Mouse (Mus musculus): ENCODE results near the gene Gm20888.
"Not testable (repeated sequence)": the region's sequence is repeated elsewhere in the genome, so short reads cannot be mapped to it uniquely, and the experiment has no call there.

Gm20888 gene

DNA sequence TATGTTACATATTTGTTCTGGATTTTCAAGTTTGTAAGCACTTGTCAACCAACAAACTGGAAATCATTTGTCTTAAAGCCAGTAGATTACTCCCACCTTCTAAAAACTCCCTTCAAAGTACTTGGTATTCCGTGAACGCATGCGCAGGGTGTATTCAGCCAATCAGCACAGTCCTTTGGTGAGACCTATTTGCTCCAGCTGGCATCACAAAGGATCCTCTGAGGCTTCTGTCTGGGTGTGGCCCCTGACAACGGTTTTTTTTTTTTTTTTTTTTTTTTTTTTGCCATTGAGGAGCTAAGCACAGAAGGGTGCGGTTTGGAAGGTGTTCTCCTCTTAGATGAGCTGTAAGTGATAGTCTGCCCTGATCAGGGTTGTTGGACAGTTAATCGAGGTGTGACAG is at the start of gene Gm20888:
Gene Gm20888 (plus strand): TSS at position 301 of the 400 bp plus-strand sequence.
- not testable (repeated sequence) for DNase-seq
